Mouse (Mus musculus) cerebellum, adult 2 months (tissue): ENCODE measurements around the gene Enpp7.

Source experiments
- CTCF ChIP-seq: fragments of 200-500 bp; IDR thresholded peaks from 2 replicates; pipeline ENCODE4 v1.5.1; 2011; ENCODE audit warnings: low read depth, mild to moderate bottlenecking, control low read depth, low read length, moderate library complexity, borderline replicate concordance; ENCODE audit not compliant: insufficient read depth
- POLR2A ChIP-seq: fragments of 200-500 bp; IDR thresholded peaks from 2 replicates; pipeline ENCODE4 v1.6.1; 2011; ENCODE audit warnings: low read length, control low read depth, borderline replicate concordance; ENCODE audit not compliant: insufficient read depth

DNA sequence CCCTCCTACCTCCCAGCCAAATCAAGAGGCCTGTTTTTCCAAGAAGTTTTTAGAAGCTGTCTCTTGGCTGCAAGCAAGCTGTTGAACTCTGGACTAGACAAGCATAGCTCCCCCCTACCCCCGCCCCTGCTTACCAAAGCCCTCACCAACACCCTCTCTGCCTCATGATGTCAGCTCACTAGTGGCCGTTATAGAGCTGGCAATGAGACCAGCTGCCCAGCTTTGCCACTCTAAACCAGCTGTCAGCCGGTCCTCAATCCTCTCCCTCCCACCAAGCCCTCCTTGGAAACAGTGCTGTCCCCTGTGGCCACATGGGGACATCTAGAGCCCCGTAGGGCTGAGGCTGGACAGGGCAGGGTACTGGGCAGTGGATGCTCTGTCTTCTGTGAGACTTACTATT, 7.5 kb downstream of the Enpp7 start:
- no peak for TF ChIP-seq CTCF
- TF ChIP-seq POLR2A, result no peak
